Mouse (Mus musculus) neural tube, embryonic 11.5 days (tissue): ENCODE results near the gene Mapk10. TPM values are rescaled to one million over a fixed set of nuclear protein-coding genes. Genes with fewer than 3 reads are reported as not detected.
A peak's percentile ranks its signal among the peaks of the same experiment; 100 is the strongest.

Experiments
- ATAC-seq: fragments of 200-750 bp; cut with Nextera tagmentation; 2 replicates; pipeline ENCODE4 v1.8.0; 2017; ENCODE audit warnings: moderate number of reproducible peaks, mild to moderate bottlenecking, moderate TSS enrichment, moderate library complexity; ENCODE audit not compliant: insufficient read depth, low FRiP score, low TSS enrichment
- DNase-seq: peaks from one replicate; pipeline ENCODE4 v3.0.0-alpha.2; 2015; ENCODE audit warnings: low spot score
- H3K27ac ChIP-seq: fragments of 300-500 bp; sonication (generic); 2 replicates; pipeline ENCODE4 v1.5.1; 2014; ENCODE audit warnings: low read depth, mild to moderate bottlenecking, low read length
- H3K27me3 ChIP-seq: fragments of 300-500 bp; sonication (generic); 2 replicates; pipeline ENCODE4 v1.6.1; 2014; ENCODE audit warnings: mild to moderate bottlenecking, low read length, mixed read lengths; ENCODE audit not compliant: control insufficient read depth, insufficient read depth
- H3K36me3 ChIP-seq: fragments of 300-500 bp; sonication (generic); 2 replicates; pipeline ENCODE4 v1.6.1; 2014; ENCODE audit warnings: mild to moderate bottlenecking, low read length, moderate library complexity, mixed read lengths; ENCODE audit not compliant: control insufficient read depth, insufficient read depth
- H3K4me1 ChIP-seq: fragments of 300-500 bp; sonication (generic); 2 replicates; pipeline ENCODE4 v1.6.1; 2014; ENCODE audit warnings: low read length, mixed read lengths; ENCODE audit not compliant: control insufficient read depth, insufficient read depth
- H3K4me2 ChIP-seq: fragments of 300-500 bp; sonication (generic); 2 replicates; pipeline ENCODE4 v1.6.1; 2014; ENCODE audit warnings: low read depth, mild to moderate bottlenecking, moderate library complexity
- H3K4me3 ChIP-seq: fragments of 300-500 bp; sonication (generic); 2 replicates; pipeline ENCODE4 v1.5.1; 2014; ENCODE audit warnings: low read depth, low read length
- H3K9ac ChIP-seq: fragments of 300-500 bp; sonication (generic); 2 replicates; pipeline ENCODE4 v1.6.1; 2014; ENCODE audit warnings: mild to moderate bottlenecking, low read length
- H3K9me3 ChIP-seq: fragments of 300-500 bp; sonication (generic); 2 replicates; pipeline ENCODE4 v1.6.1; 2016; ENCODE audit warnings: low read length; ENCODE audit not compliant: control insufficient read depth
- WGBS: fragments of 180-500 bp; shearing (Covaris S2); extraction: QIAGEN DNeasy Blood & Tissue Kit; methylation state at CpG from one replicate; pipeline ENCODE4 v1.1.7; 2014; 5-methylcytosine and 5-hydroxymethylcytosine counted together
- polyA plus RNA-seq: library from polyadenylated mRNA; unstranded; fragments of >200 nt; fragmentation: Nextera tagmentation; extraction: Ambion mirVana; gene quantifications from 2 replicates; pipeline ENCODE4 v1.2.1, GENCODE M21; 2014

Gene Mapk10
- 35.3 and 46.3 TPM in 2 replicates for polyA plus RNA-seq

- no peaks in the 10 kb centered on the region for H3K27me3 ChIP-seq
- no peaks in the 10 kb centered on the region for H3K9me3 ChIP-seq
- 10% methylated on average over 14 of the region's 16 CpGs for WGBS
- no peaks in the 10 kb centered on the region for H3K36me3 ChIP-seq
- peak within 1 kb of the TSS; percentile 40 for H3K4me2 ChIP-seq
- H3K9ac ChIP-seq = peak within 1 kb of the TSS; percentile 53
- no peak within 1 kb of the TSS for H3K27ac ChIP-seq
- DNase-seq (peak; percentile 83), ATAC-seq (peak; percentile 99)
- H3K4me1 ChIP-seq = no peaks in the 10 kb centered on the region
- H3K4me3 ChIP-seq = peak within 1 kb of the TSS; percentile 39
Measured at GRCm38 (mm10) chr5:103211101-103211848, at the start of gene Mapk10. Gene Mapk10 (minus strand): TSS chr5:103211334.

GRCm38 (mm10) chr5:103256144-103256543 lies 45.0 kb upstream of the Mapk10 start:
- Histone ChIP-seq H3K36me3 (no peaks in the 10 kb centered on the region; the same call in 1 of the 2 replicates), H3K4me3 (no peak overlapping the region), H3K27ac (no peak overlapping the region), H3K4me2 (no peak overlapping the region), H3K9me3 (no peaks in the 10 kb centered on the region), H3K27me3 (no peaks in the 10 kb centered on the region), H3K9ac (no peak overlapping the region), H3K4me1 (no peaks in the 10 kb centered on the region)
- WGBS = 89% methylated on average over 5 of the region's 5 CpGs
- DNase-seq = no peak
- ATAC-seq = no peak

- Histone ChIP-seq H3K36me3 (no peaks in the 10 kb centered on the region), H3K27ac (no peak overlapping the region), H3K9me3 (no peaks in the 10 kb centered on the region), H3K4me2 (no peak overlapping the region), H3K27me3 (no peaks in the 10 kb centered on the region), H3K9ac (no peak overlapping the region), H3K4me3 (no peak overlapping the region), H3K4me1 (no peaks in the 10 kb centered on the region)
- ATAC-seq (no peak), DNase-seq (no peak)
- WGBS = 76% methylated on average over 1 of the region's 1 CpGs
Measured at GRCm38 (mm10) chr5:103242430-103242829, 31.3 kb upstream of the Mapk10 start.

GRCm38 (mm10) chr5:103231822-103232221 lies 20.7 kb upstream of the Mapk10 start:
- WGBS = 79% methylated on average over 4 of the region's 4 CpGs
- Histone ChIP-seq H3K4me2 (no peak overlapping the region), H3K27me3 (no peaks in the 10 kb centered on the region), H3K4me1 (no peaks in the 10 kb centered on the region), H3K36me3 (no peaks in the 10 kb centered on the region), H3K9me3 (no peaks in the 10 kb centered on the region), H3K4me3 (no peak overlapping the region), H3K27ac (no peak overlapping the region), H3K9ac (no peak overlapping the region)
- DNase-seq (no peak), ATAC-seq (no peak)

GRCm38 (mm10) chr5:103230334-103230733 lies 19.2 kb upstream of the Mapk10 start:
- Histone ChIP-seq H3K27me3 (no peaks in the 10 kb centered on the region), H3K4me1 (no peaks in the 10 kb centered on the region), H3K9ac (no peak overlapping the region), H3K9me3 (no peaks in the 10 kb centered on the region), H3K27ac (no peak overlapping the region), H3K4me2 (no peak overlapping the region), H3K4me3 (no peak overlapping the region), H3K36me3 (no peaks in the 10 kb centered on the region)
- WGBS = 86% methylated on average over 5 of the region's 5 CpGs
- DNase-seq (no peak), ATAC-seq (no peak)

- H3K4me3 ChIP-seq = no peak overlapping the region
- no peak for ATAC-seq
- H3K9me3 ChIP-seq = no peaks in the 10 kb centered on the region
- H3K27me3 ChIP-seq = no peaks in the 10 kb centered on the region
- no peak overlapping the region for H3K27ac ChIP-seq
- no peak overlapping the region for H3K4me2 ChIP-seq
- DNase-seq = no peak
- H3K4me1 ChIP-seq = no peaks in the 10 kb centered on the region
- H3K9ac ChIP-seq = no peak overlapping the region
- WGBS = 69% methylated on average over 3 of the region's 3 CpGs
- no peaks in the 10 kb centered on the region for H3K36me3 ChIP-seq
Measured at GRCm38 (mm10) chr5:103229321-103229720, 18.2 kb upstream of the Mapk10 start.

- no peak overlapping the region for H3K4me2 ChIP-seq
- H3K4me3 ChIP-seq = no peak overlapping the region
- DNase-seq (no peak), ATAC-seq (no peak)
- H3K9me3 ChIP-seq = no peaks in the 10 kb centered on the region
- WGBS = 64% methylated on average over 2 of the region's 2 CpGs
- H3K4me1 ChIP-seq = no peaks in the 10 kb centered on the region
- no peak overlapping the region for H3K27ac ChIP-seq
- no peak overlapping the region for H3K9ac ChIP-seq
- no peaks in the 10 kb centered on the region for H3K27me3 ChIP-seq
- no peaks in the 10 kb centered on the region for H3K36me3 ChIP-seq
Measured at GRCm38 (mm10) chr5:103221997-103222396, 10.9 kb upstream of the Mapk10 start.

GRCm38 (mm10) chr5:103210644-103211043 lies 490 bp downstream of the Mapk10 start:
- 28% methylated on average over 6 of the region's 6 CpGs for WGBS
- Histone ChIP-seq H3K9ac (peak overlapping the region; percentile 53), H3K36me3 (no peaks in the 10 kb centered on the region), H3K4me3 (peak overlapping the region; percentile 39), H3K9me3 (no peaks in the 10 kb centered on the region), H3K27me3 (no peaks in the 10 kb centered on the region), H3K4me2 (peak overlapping the region; percentile 40), H3K4me1 (no peaks in the 10 kb centered on the region), H3K27ac (no peak overlapping the region)
- DNase-seq (peak; percentile 16), ATAC-seq (no peak)

- Histone ChIP-seq H3K4me1 (no peaks in the 10 kb centered on the region), H3K4me3 (peak overlapping the region; percentile 39), H3K36me3 (no peaks in the 10 kb centered on the region), H3K9ac (no peak overlapping the region), H3K27me3 (no peaks in the 10 kb centered on the region), H3K9me3 (no peaks in the 10 kb centered on the region), H3K4me2 (peak overlapping the region; percentile 37), H3K27ac (no peak overlapping the region)
- ATAC-seq (no peak), DNase-seq (no peak)
- WGBS = 56% methylated on average over 3 of the region's 3 CpGs
Measured at GRCm38 (mm10) chr5:103210018-103210417, 1.1 kb downstream of the Mapk10 start.
